Mouse (Mus musculus) left cerebral cortex, adult 8-10 months (tissue): ENCODE data around the gene Hps5. TPM values are rescaled to one million over a fixed set of nuclear protein-coding genes. Genes with fewer than 3 reads are reported as not detected.
"Not testable (repeated sequence)": the region's sequence is repeated elsewhere in the genome, so short reads cannot be mapped to it uniquely, and the experiment has no call there.

Source experiments
- DNase-seq, 2 experiments: peaks; one replicate each; pipeline ENCODE4 v3.0.0; 2022; ENCODE audit warnings: low spot score in 2 of 2
- total RNA-seq, 4 experiments: library from RNA; stranded (reverse); gene quantifications; 2 replicates each; pipeline ENCODE4 v1.2.4; 2022

The Hps5 gene
- total RNA-seq, result 10 to 100 TPM; 13.8 to 19.3 (median 16.5) TPM

- DNase-seq, result peak; percentile 95 to 96
Observed at GRCm38 (mm10) chr7:46795287-46796205, at the start of gene Hps5, which contains the start of gene Gtf2h1. TSS of gene Hps5 (minus strand) at chr7:46796064. TSS of gene Gtf2h1 (plus strand) at chr7:46796103.

- peak; percentile 82 to 89 for DNase-seq
Observed at GRCm38 (mm10) chr7:46845211-46845977, 49.5 kb upstream of the Hps5 start.

GRCm38 (mm10) chr7:46843576-46843975, 47.7 kb upstream of the Hps5 start:
- peak in 1 of 2 experiments; percentile 15 for DNase-seq

GRCm38 (mm10) chr7:46842278-46842677, 46.4 kb upstream of the Hps5 start:
- no peak for DNase-seq

GRCm38 (mm10) chr7:46840787-46841525, 45.1 kb upstream of the Hps5 start, which contains the start of gene Ldha:
TSS of gene Ldha (plus strand) at chr7:46841475.
- DNase-seq, result no peak

- no peak for DNase-seq
Observed at GRCm38 (mm10) chr7:46840326-46840725, 44.5 kb upstream of the Hps5 start.

GRCm38 (mm10) chr7:46839861-46840260, 44.0 kb upstream of the Hps5 start:
- no peak for DNase-seq

- no peak for DNase-seq
Observed at GRCm38 (mm10) chr7:46839446-46839845, 43.6 kb upstream of the Hps5 start.

- peak; percentile 59 to 89 for DNase-seq
Observed at GRCm38 (mm10) chr7:46838891-46839302, 43.0 kb upstream of the Hps5 start.

- peak in 1 of 2 experiments; percentile 36 for DNase-seq
Observed at GRCm38 (mm10) chr7:46838104-46838671, 42.3 kb upstream of the Hps5 start.

GRCm38 (mm10) chr7:46837073-46837472, 41.2 kb upstream of the Hps5 start:
- DNase-seq, result no peak

GRCm38 (mm10) chr7:46836357-46836756, 40.5 kb upstream of the Hps5 start:
- DNase-seq, result no peak

GRCm38 (mm10) chr7:46834994-46835610, 39.2 kb upstream of the Hps5 start:
- DNase-seq, result no peak

GRCm38 (mm10) chr7:46833670-46834255, 37.9 kb upstream of the Hps5 start:
- DNase-seq, result no peak

GRCm38 (mm10) chr7:46833266-46833665, 37.4 kb upstream of the Hps5 start:
- DNase-seq, result no peak

- DNase-seq, result not testable (repeated sequence)
Observed at GRCm38 (mm10) chr7:46832112-46832810, 36.4 kb upstream of the Hps5 start.

GRCm38 (mm10) chr7:46831693-46832092, 35.8 kb upstream of the Hps5 start:
- DNase-seq, result no peak

GRCm38 (mm10) chr7:46830799-46831590, 35.1 kb upstream of the Hps5 start:
- DNase-seq, result no peak

GRCm38 (mm10) chr7:46829911-46830310, 34.0 kb upstream of the Hps5 start:
- no peak for DNase-seq
